Mouse (Mus musculus) kidney, adult 2 months (tissue): ENCODE results near the gene Actn1.

Experiments used
- CTCF ChIP-seq: fragments of 200-500 bp; conservative IDR thresholded peaks from 2 replicates; pipeline ENCODE4 v1.5.1; 2011; ENCODE audit warnings: low read depth, mild to moderate bottlenecking, control low read depth, low read length, moderate library complexity, mixed read lengths; ENCODE audit not compliant: insufficient read depth, insufficient read length
- POLR2A ChIP-seq: fragments of 200-500 bp; IDR thresholded peaks from one replicate; pipeline ENCODE4 v1.6.1; 2011; ENCODE audit warnings: low read depth, low read length, control low read depth

- TF ChIP-seq POLR2A (no peak), CTCF (no peak)
Measured at GRCm38 (mm10) chr12:80244127-80244526, 16.0 kb downstream of the Actn1 start.
